Mouse (Mus musculus) limb, embryonic 10.5 days (tissue): ENCODE results near the gene Stab1. TPM values are rescaled to one million over a fixed set of nuclear protein-coding genes. Genes with fewer than 3 reads are reported as not detected.

Experiments
- DNase-seq: peaks from one replicate; pipeline ENCODE4 v3.0.0-alpha.2; 2017; ENCODE audit warnings: low spot score
- H3K27ac ChIP-seq: fragments of 300-500 bp; sonication (generic); 2 replicates; pipeline ENCODE4 v1.5.1; 2016; ENCODE audit warnings: mild to moderate bottlenecking
- H3K27me3 ChIP-seq: fragments of 300-500 bp; sonication (generic); 2 replicates; pipeline ENCODE4 v1.6.1; 2016; ENCODE audit warnings: low read depth, mild to moderate bottlenecking; ENCODE audit not compliant: poor library complexity, severe bottlenecking
- H3K36me3 ChIP-seq: fragments of 300-500 bp; sonication (generic); 2 replicates; pipeline ENCODE4 v1.6.1; 2016; ENCODE audit warnings: mild to moderate bottlenecking, moderate library complexity
- H3K4me1 ChIP-seq: fragments of 300-500 bp; sonication (generic); 2 replicates; pipeline ENCODE4 v1.6.1; 2016
- H3K4me3 ChIP-seq: fragments of 300-500 bp; sonication (generic); 2 replicates; pipeline ENCODE4 v1.5.1; 2016; ENCODE audit warnings: mild to moderate bottlenecking, moderate library complexity
- H3K9me3 ChIP-seq: fragments of 300-500 bp; sonication (generic); replicated peaks from 2 replicates; pipeline ENCODE4 v1.6.1; 2016; ENCODE audit warnings: mild to moderate bottlenecking
- WGBS: fragments of 180-500 bp; shearing (Covaris S2); methylation state at CpG from one replicate; pipeline ENCODE4 v1.1.7; 2016; 5-methylcytosine and 5-hydroxymethylcytosine counted together
- polyA plus RNA-seq: library from polyadenylated mRNA; unstranded; fragments of >200 nt; fragmentation: Nextera tagmentation; extraction: Ambion mirVana; gene quantifications from 2 replicates; pipeline ENCODE4 v1.2.1, GENCODE M21; 2016

The Stab1 gene
- polyA plus RNA-seq, 1 experiment from 2014 or later = 14.5 TPM

- Histone ChIP-seq H3K9me3 (no peaks in the 10 kb centered on the region), H3K4me1 (no peaks in the 10 kb centered on the region), H3K4me3 (no peak overlapping the region), H3K27ac (no peak overlapping the region), H3K36me3 (peaks cover 100% of the 10 kb centered on the region), H3K27me3 (no peaks in the 10 kb centered on the region)
- WGBS = 95% methylated on average over 6 of the region's 6 CpGs
- DNase-seq = no peak
Measured at GRCm38 (mm10) chr14:31188771-31189181, 20.3 kb upstream of the Stab1 start.

GRCm38 (mm10) chr14:31186656-31187055 lies 18.2 kb upstream of the Stab1 start:
- no peaks in the 10 kb centered on the region for H3K4me1 ChIP-seq
- H3K9me3 ChIP-seq = no peaks in the 10 kb centered on the region
- DNase-seq = no peak
- H3K4me3 ChIP-seq = no peak overlapping the region
- no peak overlapping the region for H3K27ac ChIP-seq
- WGBS = 92% methylated on average over 4 of the region's 4 CpGs
- peaks cover 100% of the 10 kb centered on the region for H3K36me3 ChIP-seq
- no peaks in the 10 kb centered on the region for H3K27me3 ChIP-seq

DNA sequence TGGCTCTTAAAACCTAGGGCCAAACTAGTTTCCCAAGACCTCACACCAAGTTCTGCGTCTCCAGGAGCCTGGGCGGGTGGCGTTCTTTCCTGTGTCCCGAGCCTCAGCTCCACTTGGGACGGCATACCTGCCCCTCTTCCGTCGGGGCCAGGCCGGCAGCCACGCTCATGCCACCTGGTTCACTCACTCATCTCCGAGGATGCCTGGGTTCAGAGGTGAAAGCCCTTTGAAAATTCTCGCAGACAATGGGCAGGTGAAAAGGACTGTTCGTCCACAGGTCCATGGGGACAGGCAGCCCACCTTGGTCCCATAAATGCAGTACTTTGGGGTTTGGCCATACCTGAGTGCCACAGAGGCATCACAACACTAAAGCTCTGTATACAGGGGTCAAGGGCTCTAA lies 15.8 kb upstream of the Stab1 start:
- no peaks in the 10 kb centered on the region for H3K4me1 ChIP-seq
- H3K36me3 ChIP-seq = peaks cover 100% of the 10 kb centered on the region
- no peak overlapping the region for H3K27ac ChIP-seq
- no peaks in the 10 kb centered on the region for H3K9me3 ChIP-seq
- 95% methylated on average over 12 of the region's 12 CpGs for WGBS
- no peaks in the 10 kb centered on the region for H3K27me3 ChIP-seq
- H3K4me3 ChIP-seq = no peak overlapping the region
- no peak for DNase-seq

DNA sequence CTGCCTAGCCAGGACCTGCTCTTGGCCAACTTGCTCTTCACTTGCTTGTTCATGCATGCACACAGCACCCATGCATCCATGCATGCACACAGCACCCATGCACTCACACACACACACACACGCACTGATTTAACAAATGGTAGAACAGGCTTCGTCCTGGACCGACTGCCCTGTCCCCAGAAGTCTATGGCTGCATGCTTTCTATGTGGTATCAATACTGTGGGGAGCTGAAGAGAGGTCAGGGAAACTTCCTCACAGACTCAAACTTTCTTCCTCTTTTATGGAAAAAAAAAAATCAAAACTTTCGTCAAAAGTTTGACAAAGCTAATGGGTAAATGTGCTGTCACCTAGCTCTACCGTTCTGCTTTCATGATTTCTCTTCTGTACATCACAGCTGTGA lies 15.1 kb upstream of the Stab1 start:
- no peak overlapping the region for H3K4me3 ChIP-seq
- no peaks in the 10 kb centered on the region for H3K27me3 ChIP-seq
- H3K4me1 ChIP-seq = no peaks in the 10 kb centered on the region
- no peak for DNase-seq
- peaks cover 100% of the 10 kb centered on the region for H3K36me3 ChIP-seq
- no peaks in the 10 kb centered on the region for H3K9me3 ChIP-seq
- 94% methylated on average over 5 of the region's 5 CpGs for WGBS
- H3K27ac ChIP-seq = no peak overlapping the region

- Histone ChIP-seq H3K36me3 (peaks cover 100% of the 10 kb centered on the region), H3K4me1 (no peaks in the 10 kb centered on the region), H3K9me3 (no peaks in the 10 kb centered on the region), H3K4me3 (no peak overlapping the region), H3K27me3 (no peaks in the 10 kb centered on the region), H3K27ac (no peak overlapping the region)
- 82% methylated on average over 2 of the region's 2 CpGs for WGBS
- no peak for DNase-seq
Measured at GRCm38 (mm10) chr14:31182786-31183290, 14.4 kb upstream of the Stab1 start.

- no peak for DNase-seq
- no peak overlapping the region for H3K27ac ChIP-seq
- peaks cover 100% of the 10 kb centered on the region for H3K36me3 ChIP-seq
- H3K9me3 ChIP-seq = no peaks in the 10 kb centered on the region
- WGBS = 90% methylated on average over 4 of the region's 4 CpGs
- no peaks in the 10 kb centered on the region for H3K4me1 ChIP-seq
- H3K4me3 ChIP-seq = no peak overlapping the region
- H3K27me3 ChIP-seq = no peaks in the 10 kb centered on the region
Measured at GRCm38 (mm10) chr14:31181512-31181911, 13.1 kb upstream of the Stab1 start.

DNA sequence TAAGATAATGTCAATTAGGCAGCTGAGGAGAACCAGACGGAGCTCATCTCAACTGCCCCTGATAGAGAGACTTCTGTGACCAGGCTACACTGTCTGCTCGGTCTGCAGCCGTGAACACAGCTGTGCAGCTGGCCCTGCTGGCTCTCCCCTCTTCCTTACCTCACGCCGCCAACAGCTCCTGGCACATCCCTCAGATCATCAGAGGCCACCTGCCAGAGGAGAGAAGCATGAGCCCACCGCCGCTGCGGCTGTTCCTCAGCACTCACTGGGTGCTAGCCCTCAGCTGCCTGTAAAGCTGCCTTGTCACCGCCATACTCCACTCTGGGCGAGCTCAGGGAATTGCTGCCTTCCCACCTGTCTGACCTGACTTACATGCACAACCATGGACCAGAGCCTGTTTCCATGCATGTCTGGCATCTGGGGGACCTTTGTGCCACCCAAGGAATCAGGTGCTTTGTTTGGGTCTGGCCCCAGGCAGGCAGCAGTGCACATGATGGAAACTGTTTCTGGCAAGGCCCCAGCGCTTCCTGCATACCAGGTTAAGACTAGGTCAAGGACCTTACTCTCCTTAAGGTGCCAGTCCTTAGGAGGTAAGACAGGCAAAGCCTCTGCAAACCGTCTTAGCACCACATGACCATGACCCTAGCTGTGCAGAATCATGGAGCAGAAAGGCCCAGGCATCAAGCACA lies 11.4 kb upstream of the Stab1 start:
- H3K27me3 ChIP-seq = no peaks in the 10 kb centered on the region
- H3K4me3 ChIP-seq = no peak overlapping the region
- H3K36me3 ChIP-seq = peaks cover 100% of the 10 kb centered on the region
- no peak for DNase-seq
- H3K4me1 ChIP-seq = no peaks in the 10 kb centered on the region
- no peak overlapping the region for H3K27ac ChIP-seq
- no peaks in the 10 kb centered on the region for H3K9me3 ChIP-seq
- 94% methylated on average over 12 of the region's 12 CpGs for WGBS

- Histone ChIP-seq H3K27ac (no peak overlapping the region), H3K27me3 (no peaks in the 10 kb centered on the region), H3K36me3 (peaks cover 100% of the 10 kb centered on the region), H3K4me3 (no peak overlapping the region), H3K4me1 (no peaks in the 10 kb centered on the region), H3K9me3 (no peaks in the 10 kb centered on the region)
- 93% methylated on average over 5 of the region's 5 CpGs for WGBS
- DNase-seq = no peak
Measured at GRCm38 (mm10) chr14:31177715-31178114, 9.3 kb upstream of the Stab1 start.

DNA sequence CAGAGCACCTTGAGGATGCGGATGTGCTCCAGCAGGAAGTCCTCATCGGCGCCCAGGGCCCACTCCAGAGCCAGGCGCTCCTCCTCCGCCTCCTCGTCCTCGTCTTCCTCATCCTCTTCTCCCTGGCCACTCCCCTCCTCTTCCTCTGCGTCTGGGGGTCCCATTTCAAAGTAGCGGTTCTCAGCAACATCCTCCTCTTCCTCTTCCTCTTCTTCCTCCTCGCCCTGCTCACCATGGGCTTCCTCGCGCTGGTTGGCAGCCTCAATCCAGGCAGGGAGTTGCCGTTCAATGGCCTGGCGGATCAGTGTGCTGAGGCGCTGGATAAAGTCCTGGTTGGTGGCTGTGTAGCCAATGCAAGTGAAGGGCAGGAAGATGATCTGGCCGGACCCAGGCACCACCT lies 8.8 kb upstream of the Stab1 start:
- H3K9me3 ChIP-seq = no peaks in the 10 kb centered on the region
- H3K36me3 ChIP-seq = peaks cover 100% of the 10 kb centered on the region
- no peak for DNase-seq
- no peak overlapping the region for H3K27ac ChIP-seq
- H3K4me3 ChIP-seq = no peak overlapping the region
- no peaks in the 10 kb centered on the region for H3K27me3 ChIP-seq
- WGBS = 91% methylated on average over 16 of the region's 16 CpGs
- H3K4me1 ChIP-seq = no peaks in the 10 kb centered on the region

GRCm38 (mm10) chr14:31173537-31173936 lies 5.1 kb upstream of the Stab1 start:
- Histone ChIP-seq H3K27ac (no peak overlapping the region), H3K27me3 (no peaks in the 10 kb centered on the region), H3K36me3 (peaks cover 91% of the 10 kb centered on the region), H3K4me1 (peaks cover 5% of the 10 kb centered on the region; the same call in 1 of the 2 replicates), H3K9me3 (no peaks in the 10 kb centered on the region), H3K4me3 (no peak overlapping the region)
- WGBS = 87% methylated on average over 7 of the region's 7 CpGs
- DNase-seq = no peak

- H3K27me3 ChIP-seq = no peaks in the 10 kb centered on the region
- H3K36me3 ChIP-seq = peaks cover 85% of the 10 kb centered on the region
- H3K27ac ChIP-seq = no peak overlapping the region
- DNase-seq = no peak
- no peaks in the 10 kb centered on the region for H3K9me3 ChIP-seq
- H3K4me1 ChIP-seq = peaks cover 9% of the 10 kb centered on the region; the same call in 1 of the 2 replicates
- H3K4me3 ChIP-seq = no peak overlapping the region
- WGBS = 89% methylated on average over 18 of the region's 18 CpGs
Measured at GRCm38 (mm10) chr14:31172781-31173455, 4.5 kb upstream of the Stab1 start.

DNA sequence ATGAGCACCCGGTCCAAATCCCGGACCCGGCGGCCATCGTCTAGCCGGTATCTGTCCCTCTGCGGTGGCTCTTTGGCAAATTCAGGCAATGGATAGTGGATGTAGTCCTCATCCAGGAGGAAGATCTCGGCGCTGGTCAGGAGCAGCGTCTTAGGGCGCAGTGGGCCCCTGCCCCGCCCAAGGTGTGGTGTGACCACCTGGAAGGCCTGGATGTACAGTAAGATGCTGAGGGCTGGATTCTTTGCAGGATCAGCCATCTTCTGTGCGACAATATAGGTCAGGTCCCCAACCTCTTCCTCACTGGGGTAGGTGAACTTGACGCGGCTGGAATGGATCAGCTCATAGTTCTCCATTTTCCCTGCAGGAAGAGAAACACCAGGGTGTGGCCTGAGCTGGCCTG lies 3.4 kb upstream of the Stab1 start:
- DNase-seq = no peak
- Histone ChIP-seq H3K9me3 (no peaks in the 10 kb centered on the region), H3K4me1 (peaks cover 9% of the 10 kb centered on the region; the same call in 1 of the 2 replicates), H3K4me3 (no peak overlapping the region), H3K27me3 (no peaks in the 10 kb centered on the region), H3K36me3 (peaks cover 74% of the 10 kb centered on the region), H3K27ac (no peak overlapping the region)
- 97% methylated on average over 15 of the region's 15 CpGs for WGBS

DNA sequence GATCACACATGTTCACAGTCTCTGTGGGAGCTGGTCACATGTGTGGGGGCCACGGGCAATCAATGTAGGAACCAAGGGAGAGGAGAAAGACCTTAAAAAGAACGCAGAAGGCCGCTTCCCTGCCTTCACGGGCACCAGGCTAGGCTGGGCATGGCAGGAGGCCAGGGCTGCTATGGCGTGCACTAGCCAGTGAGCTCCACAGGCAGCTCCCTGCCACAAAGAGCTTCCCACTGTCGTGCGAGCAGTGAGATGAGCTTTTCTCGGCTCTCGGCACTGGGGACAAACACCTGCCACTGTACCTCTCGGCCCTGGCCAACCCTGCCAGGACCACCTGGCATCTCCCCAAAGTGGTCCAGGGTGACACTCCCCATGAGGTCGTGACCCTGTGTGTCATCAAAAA lies 2.9 kb upstream of the Stab1 start:
- H3K9me3 ChIP-seq = no peaks in the 10 kb centered on the region
- no peak overlapping the region for H3K4me3 ChIP-seq
- WGBS = 93% methylated on average over 11 of the region's 11 CpGs
- H3K27ac ChIP-seq = no peak overlapping the region
- H3K36me3 ChIP-seq = peaks cover 69% of the 10 kb centered on the region
- H3K4me1 ChIP-seq = peaks cover 11% of the 10 kb centered on the region
- DNase-seq = no peak
- no peaks in the 10 kb centered on the region for H3K27me3 ChIP-seq
